Mouse (Mus musculus) liver, postnatal 0 days (tissue): ENCODE measurements at regions not wholly inside any gene's neighbourhood (a gene's known extent, or its start where the extent isn't known, plus 50 kb on each side); places are given as distances from the start of the nearest gene placed in this dataset.

Source experiments
- CTCF ChIP-seq: sonication (generic); IDR thresholded peaks from 2 replicates; pipeline ENCODE4 v1.5.1; 2016; ENCODE audit warnings: antibody characterized with exemption, low read depth
- EP300 ChIP-seq: IDR thresholded peaks from 2 replicates; pipeline ENCODE4 v1.6.1; 2016; ENCODE audit warnings: antibody characterized with exemption, low read depth, mild to moderate bottlenecking

DNA sequence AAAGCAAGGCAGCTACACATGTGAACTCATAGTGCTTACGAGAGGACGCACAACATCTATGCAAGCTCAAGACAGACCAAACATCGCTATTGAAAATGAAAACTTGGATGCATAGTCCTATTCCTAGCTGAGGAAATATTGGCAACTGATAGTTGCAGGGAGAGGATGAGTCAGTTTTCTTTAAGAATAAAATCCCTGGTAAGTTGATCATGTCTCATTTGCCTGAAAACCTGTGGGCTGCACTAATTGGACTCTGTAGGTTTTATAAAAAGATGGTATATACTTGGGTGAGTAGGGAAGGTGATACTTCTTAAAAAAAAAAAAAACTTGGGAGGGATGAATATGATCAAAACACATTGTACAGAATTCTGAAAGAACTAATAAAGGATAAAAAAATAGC, 381.2 kb downstream of the Gria2 start:
- TF ChIP-seq CTCF (no peak), EP300 (no peak)
